Mouse (Mus musculus) WW6 (cell line): Measurements from ENCODE around the gene Vcp.

Source experiments
- DNase-seq: peaks from one replicate; pipeline ENCODE4 v3.0.0-alpha.2; 2013; ENCODE audit warnings: low read depth, low spot score

Gene Vcp

GRCm38 (mm10) chr4:43000141-43000986 is at the start of gene Vcp:
Gene Vcp (minus strand): TSS chr4:43000507.
- DNase-seq = peak; percentile 95

DNA sequence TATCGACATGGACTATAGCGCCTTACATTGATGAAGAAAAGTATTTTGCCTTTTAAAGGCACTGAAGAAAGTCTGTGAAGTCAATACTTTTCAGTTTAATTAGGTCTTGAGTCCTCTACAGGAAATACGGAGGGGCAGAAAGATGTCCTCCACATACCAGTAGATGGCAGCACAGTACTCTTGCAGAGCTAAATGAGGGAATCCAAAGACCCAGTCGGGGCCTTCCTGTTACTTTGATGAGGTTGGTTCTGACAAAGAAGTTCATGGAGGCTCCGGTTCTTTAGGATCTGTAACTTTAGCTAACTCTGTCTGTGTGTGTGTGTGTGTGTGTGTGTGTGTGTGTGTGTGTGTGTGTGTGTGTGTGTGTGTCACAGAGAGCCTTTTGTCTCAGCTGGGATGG is 46.9 kb upstream of the Vcp start:
- no peak for DNase-seq

GRCm38 (mm10) chr4:43046607-43047006 is 46.3 kb upstream of the Vcp start:
- DNase-seq = no peak

- peak; percentile 98 for DNase-seq
Observed at GRCm38 (mm10) chr4:43045659-43046302, 45.5 kb upstream of the Vcp start, which contains the start of gene Fam214b. Gene Fam214b (minus strand): TSS chr4:43046220.

- no peak for DNase-seq
Observed at GRCm38 (mm10) chr4:43045285-43045658, 45.0 kb upstream of the Vcp start.

- no peak for DNase-seq
Observed at GRCm38 (mm10) chr4:43044673-43045072, 44.4 kb upstream of the Vcp start.

DNA sequence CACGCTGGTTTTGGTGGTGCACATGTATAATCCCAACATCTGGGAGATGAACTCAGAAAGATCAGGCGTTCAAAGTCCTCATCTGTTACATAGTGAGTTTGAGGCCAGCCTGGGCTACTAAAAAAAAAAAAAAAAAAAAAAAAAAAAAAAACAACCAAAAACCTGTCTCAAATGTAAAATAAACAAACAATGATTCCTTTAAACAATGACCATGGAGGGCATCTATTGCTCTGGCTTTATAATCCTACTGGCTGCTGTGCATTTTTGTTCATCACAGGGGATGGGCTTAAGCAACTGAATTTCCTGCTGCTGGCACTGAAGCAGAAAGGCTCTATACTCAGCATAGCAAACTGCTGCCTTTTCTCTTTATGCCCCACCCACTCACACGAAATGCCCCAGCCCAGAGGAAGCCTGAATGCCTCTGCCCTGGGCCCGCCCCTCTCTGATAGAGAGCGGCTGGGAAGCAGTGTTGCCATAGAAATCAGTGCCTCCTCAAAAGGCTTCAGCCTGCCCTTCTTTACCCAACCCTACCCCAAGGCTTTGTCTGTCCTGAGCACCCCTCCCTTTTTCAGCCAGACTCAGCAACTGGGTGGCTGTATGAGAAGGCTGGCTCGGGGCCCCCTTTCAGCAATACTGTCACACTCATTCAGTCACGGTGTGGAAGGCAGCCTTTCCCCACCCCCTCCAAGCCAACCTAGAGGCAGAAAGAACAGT is 43.5 kb upstream of the Vcp start:
- no peak for DNase-seq

DNA sequence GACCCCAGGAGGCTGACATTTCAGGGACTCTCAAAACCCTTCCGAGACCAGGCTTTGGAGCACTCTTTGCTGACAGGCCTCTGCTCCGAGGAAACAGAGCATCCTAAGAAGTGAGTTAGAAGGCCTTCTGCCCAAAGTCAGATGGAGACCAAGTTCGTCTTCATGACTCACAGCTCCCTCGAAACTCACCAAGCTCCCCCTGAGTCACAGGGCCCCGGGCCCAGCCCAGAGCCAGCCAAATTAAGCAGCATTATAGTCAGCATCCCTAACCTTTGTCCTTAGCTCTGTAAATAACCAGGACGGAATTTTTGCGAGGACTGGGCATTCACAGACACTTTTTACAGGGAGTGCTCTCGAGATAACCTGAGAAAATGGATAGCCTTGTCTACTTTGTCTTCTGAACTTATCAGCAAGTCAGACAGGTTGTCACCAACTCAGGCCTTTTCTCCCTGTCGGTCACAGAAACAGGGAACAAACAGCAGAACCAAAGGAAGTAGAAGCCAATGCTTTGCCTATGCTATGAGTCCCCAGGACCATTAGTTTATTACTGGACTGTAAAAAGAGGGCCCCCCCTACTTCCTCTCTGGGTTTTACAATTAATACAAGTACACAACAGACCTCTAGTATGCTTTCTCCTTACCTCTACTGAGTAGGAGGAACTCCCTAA is 40.7 kb upstream of the Vcp start:
- no peak for DNase-seq

GRCm38 (mm10) chr4:43040114-43040572 is 39.8 kb upstream of the Vcp start:
- DNase-seq = peak; percentile 88

GRCm38 (mm10) chr4:43039609-43040008 is 39.3 kb upstream of the Vcp start:
- DNase-seq = no peak

GRCm38 (mm10) chr4:43038567-43039495 is 38.5 kb upstream of the Vcp start:
- DNase-seq = no peak

GRCm38 (mm10) chr4:43037860-43038566 is 37.7 kb upstream of the Vcp start:
- DNase-seq = no peak

DNA sequence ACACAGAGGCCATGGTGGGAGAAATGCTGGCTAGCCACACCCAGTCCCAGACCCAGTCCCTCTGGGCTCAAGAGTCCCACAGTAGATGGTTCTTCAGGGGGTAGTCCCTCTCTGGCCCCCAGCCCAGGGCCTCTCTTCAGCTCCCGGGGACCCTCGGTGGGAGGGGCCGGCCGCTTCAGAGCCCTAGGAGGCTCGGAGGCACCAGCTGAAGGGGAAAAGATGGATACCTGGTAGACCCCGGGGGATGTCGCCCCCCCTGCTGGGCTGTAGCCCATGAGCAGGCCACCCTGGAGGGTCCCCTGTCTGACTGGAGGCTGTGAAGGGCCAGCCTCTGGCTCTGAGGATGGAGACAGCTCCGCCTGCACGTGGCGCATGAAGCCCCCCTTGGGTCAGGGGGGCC is 36.0 kb upstream of the Vcp start:
- no peak for DNase-seq

- no peak for DNase-seq
Observed at GRCm38 (mm10) chr4:43035851-43036250, 35.5 kb upstream of the Vcp start.

- no peak for DNase-seq
Observed at GRCm38 (mm10) chr4:43033481-43033880, 33.2 kb upstream of the Vcp start.

DNA sequence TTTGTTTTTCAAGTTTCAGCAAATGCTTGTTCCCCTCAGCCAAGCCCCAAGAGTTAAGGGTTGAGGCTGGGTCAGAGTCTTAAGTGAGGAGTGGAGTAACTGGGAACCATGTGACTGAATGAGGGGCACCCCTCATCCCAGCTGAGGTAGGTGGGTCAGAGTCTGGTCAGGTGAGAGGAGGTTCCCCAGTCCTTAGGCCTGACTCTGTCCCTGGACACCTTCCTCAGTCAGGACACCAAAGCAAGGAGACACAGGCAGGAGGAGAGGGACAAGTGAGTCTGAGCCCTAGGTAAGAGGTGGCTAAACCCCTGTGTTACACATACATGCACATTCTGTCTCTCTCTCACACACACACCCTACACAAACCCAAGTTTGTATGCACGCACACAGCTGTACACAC is 32.2 kb upstream of the Vcp start:
- DNase-seq = no peak

GRCm38 (mm10) chr4:43031237-43031995 is 31.1 kb upstream of the Vcp start, which contains the start of gene Stoml2:
Gene Stoml2 (minus strand): TSS chr4:43031710.
- DNase-seq = peak; percentile 89

GRCm38 (mm10) chr4:43030780-43031230 is 30.5 kb upstream of the Vcp start:
- no peak for DNase-seq

DNA sequence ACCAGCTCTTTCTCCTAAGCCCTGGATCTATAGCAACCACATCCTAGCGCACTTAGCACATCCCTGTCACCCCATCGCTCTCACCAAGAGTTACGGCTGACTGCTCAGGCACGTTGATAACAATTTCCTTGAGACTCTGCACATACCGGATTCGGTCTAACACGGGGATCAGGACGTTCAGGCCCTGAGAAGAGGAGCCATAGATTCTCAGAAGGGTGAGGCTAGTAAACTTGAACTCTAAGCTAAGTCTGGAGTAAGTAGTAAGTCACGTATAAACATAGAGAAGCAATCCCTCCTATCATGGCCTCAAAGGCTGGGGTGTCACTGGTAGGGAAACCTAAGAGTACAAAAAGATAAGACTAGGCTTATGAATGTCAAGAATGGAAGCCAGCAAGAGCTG is 30.0 kb upstream of the Vcp start:
- DNase-seq = no peak
